Mouse (Mus musculus) left cerebral cortex, postnatal 25 days (tissue): ENCODE measurements around the gene Pex5l. TPM values are rescaled to one million over a fixed set of nuclear protein-coding genes. Genes with fewer than 3 reads are reported as not detected.

ENCODE experiments used
- DNase-seq, 2 experiments: peaks; one replicate each; pipeline ENCODE4 v3.0.0; 2022; ENCODE audit warnings: low spot score in 2 of 2, mixed read lengths in 1 of 2
- intact Hi-C: fragments of 180-260 bp; cut with DNase I; formaldehyde crosslinking; loops from one replicate; pipeline ENCODE4 v1.15.1; 2025
- total RNA-seq, 2 experiments: library from RNA; stranded (reverse); gene quantifications; 2 replicates each; pipeline ENCODE4 v1.2.3; 2021

The Pex5l gene
- 100 to 1,000 TPM; 213 to 235 TPM for total RNA-seq

- intact Hi-C loops, result loop anchor here (2.0 to 5.0 kb wide), 5 partner anchors 51 to 649 kb away; no protein-coding TSS in a partner anchor
- peak; percentile 73 to 86 for DNase-seq
These were observed at the start of gene Pex5l for GRCm38 (mm10) chr3:33142901-33143461. TSS of gene Pex5l (minus strand) at chr3:33143247.

- DNase-seq, result no peak
- intact Hi-C loops, result loop anchor here (10.0 kb wide), 1 partner anchor 110 kb away; no protein-coding TSS in a partner anchor
These were observed 22.1 kb upstream of the Pex5l start for GRCm38 (mm10) chr3:33165186-33165585.

DNA sequence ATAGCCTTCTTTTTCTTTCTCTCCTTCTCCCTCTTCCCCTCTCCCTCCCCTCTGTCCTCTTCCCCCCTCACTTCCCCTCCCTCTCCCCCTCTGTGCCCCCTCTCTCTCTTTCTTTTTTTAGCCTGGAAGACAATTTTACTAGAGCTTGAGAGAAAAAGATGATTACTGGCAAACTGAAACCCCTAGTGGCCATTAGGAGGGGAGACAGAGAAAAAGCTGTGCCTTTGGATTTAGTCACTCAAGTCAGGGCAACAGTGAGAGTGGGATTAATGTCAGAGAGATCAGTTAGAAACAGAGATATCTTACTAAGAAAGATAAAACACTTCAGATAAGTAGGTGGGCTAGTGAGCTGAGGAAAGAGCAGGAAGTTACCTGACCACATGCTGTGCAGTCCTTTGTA lies 20.8 kb upstream of the Pex5l start:
- DNase-seq, result no peak
- intact Hi-C loops, result loop anchor here (10.0 kb wide), 1 partner anchor 111 kb away; no protein-coding TSS in a partner anchor

DNA sequence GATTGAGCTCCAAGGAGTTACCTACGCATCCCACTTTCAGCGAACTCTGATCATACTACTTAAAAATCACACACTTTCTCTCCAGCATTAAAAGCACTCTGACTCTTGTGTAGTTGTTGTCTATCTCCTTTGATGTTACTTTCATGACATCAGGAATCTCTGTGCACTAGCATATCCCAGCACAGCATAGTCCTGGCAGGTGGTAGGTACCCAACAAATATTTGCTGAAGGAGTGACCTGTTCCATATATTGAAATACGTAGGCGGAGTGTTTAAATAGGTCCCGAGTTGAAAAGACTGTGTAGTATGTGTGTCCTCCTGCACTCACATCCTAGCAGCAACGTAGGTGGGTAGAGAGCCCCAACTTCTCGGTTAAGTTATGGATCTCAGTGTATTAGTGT lies 545 bp upstream of the Pex5l start:
- no peak for DNase-seq
- intact Hi-C loops, result loop anchor here (2.0 to 5.0 kb wide), 5 partner anchors 51 to 649 kb away; no protein-coding TSS in a partner anchor

DNA sequence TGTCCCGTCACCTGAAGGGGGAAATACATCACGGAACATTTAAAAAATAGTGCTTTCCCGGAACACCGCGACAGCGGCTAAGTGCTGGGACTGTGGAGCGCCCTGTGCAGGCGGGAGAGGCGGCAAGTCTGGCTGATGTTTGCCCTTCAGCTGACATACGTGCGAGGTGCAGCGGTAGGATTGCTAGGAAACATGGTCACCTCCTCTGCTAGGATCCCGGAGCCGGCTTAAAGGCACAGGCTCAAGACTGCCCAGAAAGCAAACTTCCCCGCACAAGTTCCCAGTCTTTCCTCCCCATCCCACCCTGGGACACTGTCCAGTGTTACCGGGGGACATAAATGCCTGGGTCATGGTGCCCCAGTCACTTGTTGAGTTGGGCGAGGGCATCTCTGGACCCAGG lies 649 bp downstream of the Pex5l start:
- intact Hi-C loops, result loop anchor here (2.0 to 5.0 kb wide), 5 partner anchors 50 to 650 kb away; no protein-coding TSS in a partner anchor
- no peak for DNase-seq

DNA sequence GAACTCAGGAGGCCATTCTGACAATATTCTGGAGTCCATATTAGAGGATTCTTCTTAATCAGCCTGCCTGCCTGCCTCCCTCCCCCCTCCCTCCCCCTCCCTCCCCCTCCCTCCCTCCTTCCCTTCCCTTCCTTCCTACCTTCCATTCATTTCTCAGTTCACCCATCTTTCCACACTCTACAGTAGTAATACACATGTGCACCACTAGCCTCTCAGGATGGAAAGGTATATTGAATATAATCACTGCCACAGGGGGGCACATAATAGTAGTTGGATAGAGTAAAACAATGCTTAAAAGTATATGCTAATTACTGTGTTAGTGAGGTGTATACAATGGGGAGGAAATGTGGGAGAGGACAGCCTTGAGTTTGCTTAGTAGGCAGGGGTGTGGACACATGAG lies 13.1 kb downstream of the Pex5l start:
- no peak for DNase-seq
- intact Hi-C loops, result no loop called here

DNA sequence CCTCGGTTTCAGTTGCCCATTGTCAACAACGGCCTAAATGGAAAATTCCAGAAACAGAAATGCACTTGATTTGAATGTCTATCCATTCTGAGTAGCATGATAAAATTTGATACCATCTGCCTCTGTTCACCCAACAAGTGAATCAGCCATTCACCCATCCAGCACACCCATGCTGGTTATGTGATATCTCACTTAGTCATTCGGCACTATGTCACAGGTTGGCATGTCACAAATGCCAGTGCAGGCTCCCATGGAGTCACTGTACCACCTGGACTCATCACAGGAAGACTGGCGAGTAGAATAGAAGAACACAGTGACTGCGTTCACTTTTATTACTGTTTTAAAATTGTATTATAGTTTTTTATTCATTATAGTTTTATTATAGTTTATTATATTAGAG lies 18.3 kb downstream of the Pex5l start:
- peak in 1 of 2 experiments; percentile 65 for DNase-seq
- intact Hi-C loops, result no loop called here

- intact Hi-C loops, result no loop called here
- DNase-seq, result no peak
These were observed 37.3 kb downstream of the Pex5l start for GRCm38 (mm10) chr3:33105785-33106184.

DNA sequence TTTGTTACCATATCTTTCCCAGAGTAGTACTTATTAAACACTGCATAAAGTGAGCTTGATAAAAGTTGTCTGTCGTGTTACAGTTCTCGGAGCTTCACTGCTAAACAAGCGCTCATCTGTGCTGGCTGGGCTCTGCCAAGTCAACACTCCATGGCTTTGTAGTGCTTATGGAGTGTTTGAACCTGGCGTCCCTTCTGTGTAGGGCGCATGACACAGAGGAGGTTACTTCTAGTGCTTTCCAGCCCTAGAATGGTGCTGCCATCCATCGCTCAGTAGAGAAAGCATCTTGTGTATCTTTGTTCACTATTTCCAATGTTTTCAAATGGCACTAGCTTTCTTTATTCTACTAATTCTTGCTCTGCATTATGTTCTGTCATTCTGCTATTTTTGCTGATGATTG lies 39.5 kb downstream of the Pex5l start:
- intact Hi-C loops, result no loop called here

DNA sequence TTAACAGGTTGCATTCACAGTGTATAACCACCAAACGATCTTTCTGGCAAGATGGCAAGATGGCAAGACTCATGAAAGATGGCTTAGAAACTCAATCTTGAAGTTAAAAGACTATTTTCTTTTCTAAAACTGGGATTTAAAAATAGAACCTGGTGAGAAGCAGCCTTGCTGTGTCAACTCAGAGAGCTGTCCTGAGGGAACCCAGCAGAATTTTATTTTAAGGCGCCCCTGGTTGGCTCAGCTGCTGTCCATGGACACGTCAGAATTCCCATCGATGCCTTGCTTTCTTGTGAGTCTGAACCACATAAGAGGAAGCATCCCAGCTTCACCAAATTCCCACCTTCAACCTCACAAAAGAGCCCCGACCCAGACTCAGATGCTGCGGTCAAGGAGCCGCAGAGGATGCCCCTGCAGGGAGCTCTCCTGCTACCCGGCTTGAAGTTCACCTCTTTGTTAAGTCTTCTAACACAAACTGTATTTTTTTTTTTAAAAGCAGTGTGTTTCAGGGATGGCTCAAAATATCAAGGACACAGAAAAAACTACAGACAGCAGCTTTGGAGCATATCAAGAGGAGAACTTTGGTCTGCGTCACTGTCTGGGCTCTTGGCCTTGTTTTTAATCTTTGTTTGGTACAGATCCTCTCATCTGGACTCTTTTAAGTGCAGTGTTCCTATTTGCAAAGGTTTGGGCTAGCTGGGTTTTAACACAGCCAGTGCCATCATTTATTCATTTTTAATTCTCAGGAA lies 44.3 kb downstream of the Pex5l start:
- DNase-seq, result peak in 1 of 2 experiments; percentile 81
- intact Hi-C loops, result no loop called here

More for the DNA sequence above, 39.5 kb downstream of the Pex5l start:
- no peak for DNase-seq

DNA sequence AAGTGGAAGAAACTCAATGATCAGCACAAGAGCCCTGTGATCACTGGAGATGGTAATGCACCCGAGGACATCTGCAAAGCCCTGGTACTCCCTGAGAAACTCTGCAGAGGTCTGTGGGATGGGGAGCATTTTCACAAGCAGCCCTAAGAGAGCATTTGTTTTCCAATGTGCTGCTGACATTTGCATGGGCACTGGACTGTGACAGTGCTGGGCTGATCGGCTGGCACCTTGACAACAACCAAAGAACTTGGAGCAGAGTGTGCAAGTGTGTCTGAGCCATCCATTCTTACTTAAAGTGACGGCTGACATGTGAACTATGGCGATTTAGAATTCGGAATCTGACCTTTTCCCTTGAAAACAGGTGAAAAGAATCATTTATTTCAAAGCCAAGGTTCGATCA lies 49.4 kb downstream of the Pex5l start:
- DNase-seq, result no peak
- intact Hi-C loops, result loop anchor here (5.0 kb wide), 1 partner anchor 49 kb away; the partner anchor contains the start of gene Pex5l

- intact Hi-C loops, result loop anchor here (5.0 kb wide), 1 partner anchor 52 kb away; the partner anchor contains the start of gene Pex5l
- DNase-seq, result peak in 1 of 2 experiments; percentile 23
These were observed 53.0 kb downstream of the Pex5l start for GRCm38 (mm10) chr3:33090001-33090400.

GRCm38 (mm10) chr3:33089470-33089869 lies 53.6 kb downstream of the Pex5l start:
- no peak for DNase-seq

DNA sequence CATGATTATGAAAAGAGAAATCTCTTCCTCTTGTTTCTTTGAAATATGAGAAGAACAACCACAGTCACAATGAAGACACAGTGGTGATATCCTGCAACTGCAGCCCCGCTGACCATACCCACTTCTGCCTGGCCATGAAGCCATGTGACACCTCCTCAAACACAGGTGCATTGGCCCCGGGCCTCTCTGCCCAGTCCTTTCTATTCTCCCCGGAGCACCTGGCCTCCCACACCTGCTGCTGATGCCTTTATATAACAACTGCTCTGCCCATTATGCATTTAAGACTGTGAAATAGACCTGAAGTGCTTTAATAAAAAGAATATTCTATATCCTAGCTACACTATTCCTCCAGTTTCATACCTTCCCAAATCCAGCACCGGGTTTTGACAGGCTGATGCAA lies 54.8 kb downstream of the Pex5l start:
- no peak for DNase-seq
- intact Hi-C loops, result no loop called here

More at GRCm38 (mm10) chr3:33089470-33089869, 53.6 kb downstream of the Pex5l start:
- intact Hi-C loops, result no loop called here

GRCm38 (mm10) chr3:33082806-33083338 lies 60.2 kb downstream of the Pex5l start:
- peak in 1 of 2 experiments; percentile 66 for DNase-seq
- intact Hi-C loops, result no loop called here

DNA sequence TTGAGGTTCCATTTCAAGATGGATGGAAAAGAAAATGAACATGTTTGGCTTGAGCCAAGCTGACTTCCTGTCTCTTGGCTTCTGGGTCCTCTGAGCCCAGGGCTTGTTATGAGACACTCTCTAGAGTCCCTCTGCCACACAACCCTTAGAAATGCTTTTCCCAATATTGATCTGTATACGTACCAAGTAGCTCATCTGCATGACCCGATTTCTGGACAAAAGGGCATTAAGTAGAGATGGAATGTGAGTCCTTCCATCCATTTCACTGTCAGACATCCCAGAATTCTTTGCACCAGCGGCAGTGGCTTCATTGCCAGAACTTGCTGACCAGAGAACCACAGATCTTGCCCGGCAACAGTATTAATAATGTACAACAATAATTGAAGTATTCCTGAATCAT lies 61.3 kb downstream of the Pex5l start:
- DNase-seq, result no peak
- intact Hi-C loops, result no loop called here

DNA sequence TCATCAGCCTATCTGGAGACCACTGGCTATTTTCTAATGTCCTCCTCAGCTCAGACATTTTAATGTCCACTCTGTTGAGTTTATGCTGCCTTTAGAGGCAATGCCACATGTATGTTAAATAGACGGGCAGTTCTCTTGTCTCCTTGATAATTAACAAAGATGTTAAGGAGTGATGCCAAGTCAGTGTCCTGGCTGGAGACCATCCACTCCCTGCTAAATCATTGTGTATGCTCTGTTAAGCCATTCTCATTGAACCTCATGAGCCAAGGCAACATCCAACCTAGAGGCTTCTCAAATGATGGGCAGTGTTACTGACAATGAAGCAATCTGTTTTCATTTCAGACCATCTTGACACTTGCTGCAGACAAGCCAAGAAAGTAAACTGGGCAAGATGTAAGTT lies 63.4 kb downstream of the Pex5l start:
- DNase-seq, result no peak
- intact Hi-C loops, result no loop called here

DNA sequence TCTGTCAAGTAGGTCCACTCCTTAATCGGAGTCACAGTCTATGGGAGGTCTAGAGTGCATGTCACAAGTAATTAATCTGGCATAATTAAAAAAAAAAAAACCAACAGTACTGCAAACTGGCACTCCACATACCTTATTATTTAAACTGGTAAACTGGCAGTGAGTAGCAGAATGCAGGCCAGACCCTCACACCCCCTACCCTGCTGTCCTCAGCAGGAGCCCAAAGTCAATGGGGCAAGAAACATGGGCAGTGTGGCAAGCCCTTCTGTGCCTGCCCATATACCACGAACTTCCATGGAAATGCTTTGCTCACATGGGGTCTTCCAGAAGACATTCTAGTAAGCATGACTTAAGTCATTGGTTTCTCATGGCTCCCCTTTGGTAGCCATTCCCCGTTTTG lies 63.9 kb downstream of the Pex5l start:
- intact Hi-C loops, result no loop called here
- DNase-seq, result no peak

DNA sequence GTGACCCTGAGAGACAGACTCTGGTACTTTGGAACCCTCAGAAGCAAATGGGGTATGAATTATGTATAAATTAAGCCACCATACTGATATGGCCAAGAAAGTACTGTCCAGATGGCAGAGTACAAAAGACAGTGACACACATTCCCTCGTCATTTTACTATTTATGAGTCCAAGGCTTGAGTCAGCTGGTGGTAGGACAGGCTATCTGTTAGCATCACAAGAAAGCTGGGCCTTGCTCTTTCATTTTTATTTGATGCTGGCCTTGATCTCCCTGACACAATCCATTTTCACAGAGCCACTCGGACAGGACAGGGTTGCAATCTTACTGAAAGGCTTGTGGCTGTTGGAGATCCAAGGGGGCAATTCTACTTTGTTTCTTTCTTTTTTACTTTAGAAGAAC lies 67.4 kb downstream of the Pex5l start:
- DNase-seq, result no peak
- intact Hi-C loops, result no loop called here

DNA sequence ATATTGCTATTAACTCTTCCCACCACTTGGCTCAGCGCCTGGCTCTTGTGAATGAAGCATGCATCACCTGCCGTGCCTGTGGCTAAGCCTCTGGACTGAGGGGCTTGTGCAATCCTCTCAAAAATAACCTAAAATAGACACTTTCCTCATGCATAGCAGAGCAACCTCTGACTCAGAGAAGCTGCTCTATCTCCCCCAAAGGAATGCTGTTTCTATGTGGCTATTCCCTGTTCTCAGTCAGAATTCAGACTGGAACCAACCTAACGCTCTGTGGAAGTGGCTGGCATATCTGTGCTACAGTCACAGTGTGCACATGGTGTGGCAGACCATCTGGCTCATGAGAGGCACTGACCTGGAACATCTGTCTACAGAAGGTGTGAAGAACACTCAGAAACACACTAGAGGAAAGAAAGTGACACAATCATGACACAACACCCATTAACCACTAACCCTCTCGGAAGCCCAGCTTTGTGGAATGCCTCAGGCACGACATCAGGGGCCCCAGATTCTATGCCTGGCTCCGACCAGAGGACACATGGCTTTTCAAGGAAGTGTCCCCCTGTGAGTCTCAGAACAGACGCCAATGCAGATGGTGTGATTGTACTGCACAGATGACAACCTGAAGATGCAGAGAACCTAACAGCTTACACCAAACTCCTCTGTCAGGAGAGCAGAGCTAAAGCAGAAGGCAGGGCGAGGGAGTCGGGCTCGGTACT lies 68.6 kb downstream of the Pex5l start:
- peak in 1 of 2 experiments; percentile 51 for DNase-seq
- intact Hi-C loops, result no loop called here
